Mouse (Mus musculus) embryo, embryonic 10 days (tissue): ENCODE data around the gene Inpp5d.
"Not testable (repeated sequence)": the region's sequence is repeated elsewhere in the genome, so short reads cannot be mapped to it uniquely, and the experiment has no call there.

Experiments used
- DNase-seq: peaks from one replicate; pipeline ENCODE4 v3.0.0-alpha.2; 2015; ENCODE audit warnings: low spot score

Inpp5d gene

GRCm38 (mm10) chr1:87658485-87658884, 38.4 kb downstream of the Inpp5d start:
- no peak for DNase-seq

GRCm38 (mm10) chr1:87658937-87659617, 39.0 kb downstream of the Inpp5d start:
- no peak for DNase-seq

GRCm38 (mm10) chr1:87659618-87659960, 39.5 kb downstream of the Inpp5d start:
- no peak for DNase-seq

DNA sequence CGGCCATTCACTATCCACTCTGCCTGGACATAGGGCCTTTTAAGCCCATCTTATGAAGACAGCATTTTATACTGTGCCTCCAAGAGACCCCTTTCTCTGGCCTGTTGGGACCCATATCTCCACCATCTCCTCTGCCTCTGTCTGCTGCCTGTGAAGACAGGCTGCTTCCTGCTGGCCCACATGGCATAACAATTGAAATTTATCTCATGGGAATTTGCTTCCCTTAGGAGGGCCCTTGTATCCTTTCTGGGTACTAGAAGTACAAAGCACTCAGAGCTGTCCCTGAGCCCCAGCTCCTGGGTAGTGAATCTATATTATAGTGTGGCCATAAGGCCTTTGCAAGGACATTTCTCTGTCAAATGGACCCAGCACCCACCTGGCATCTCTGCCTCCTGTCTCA, 40.6 kb downstream of the Inpp5d start:
- no peak for DNase-seq

- DNase-seq: no peak
Observed at GRCm38 (mm10) chr1:87663992-87664391, 43.9 kb downstream of the Inpp5d start.

GRCm38 (mm10) chr1:87667006-87667405, 46.9 kb downstream of the Inpp5d start:
- DNase-seq: no peak

GRCm38 (mm10) chr1:87668300-87668699, 48.2 kb downstream of the Inpp5d start:
- DNase-seq: no peak

- DNase-seq: no peak
Observed at GRCm38 (mm10) chr1:87671483-87671882, 51.4 kb downstream of the Inpp5d start.

GRCm38 (mm10) chr1:87673822-87674604, 53.9 kb downstream of the Inpp5d start:
- no peak for DNase-seq

GRCm38 (mm10) chr1:87676006-87676405, 55.9 kb downstream of the Inpp5d start:
- no peak for DNase-seq

DNA sequence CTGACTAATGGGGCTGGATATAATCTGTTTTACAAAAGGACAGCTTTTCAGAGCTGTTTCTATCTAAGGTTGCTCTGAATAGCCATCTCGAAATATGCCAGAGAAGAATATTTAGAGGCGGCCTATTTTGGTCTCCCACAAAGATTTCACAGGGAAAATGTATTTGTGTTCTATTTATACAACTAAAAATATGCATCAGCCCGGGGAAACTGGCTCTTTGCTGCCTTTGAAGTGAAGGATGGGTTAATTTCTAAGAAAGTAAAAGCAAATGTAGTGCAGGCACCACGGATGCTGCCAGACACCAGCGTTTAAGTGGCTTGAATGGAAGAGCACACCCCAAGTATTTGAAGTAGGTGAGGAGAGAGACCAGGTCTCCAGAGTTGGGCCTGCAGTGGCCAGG, 59.0 kb downstream of the Inpp5d start:
- DNase-seq: no peak

DNA sequence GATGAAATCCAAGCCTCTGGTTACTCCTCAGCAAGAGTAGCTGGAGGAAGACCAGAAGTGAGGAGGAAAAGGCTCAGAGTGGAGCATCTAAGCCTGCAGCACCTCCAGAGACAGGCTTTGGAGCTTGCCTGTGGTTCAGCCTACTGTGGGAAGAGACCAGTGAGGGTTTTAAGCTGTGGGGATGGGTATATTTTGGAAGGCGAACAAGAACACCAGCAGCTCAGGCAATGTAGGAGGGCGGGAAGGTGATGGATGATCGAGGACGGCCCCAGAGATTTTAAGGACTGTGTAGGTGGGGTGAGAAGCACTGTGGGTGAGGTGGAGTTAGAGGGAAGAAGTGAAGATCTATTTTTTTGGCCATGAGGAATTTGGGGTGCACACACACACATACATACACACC, 60.8 kb downstream of the Inpp5d start:
- DNase-seq: no peak

GRCm38 (mm10) chr1:87682473-87682872, 62.4 kb downstream of the Inpp5d start:
- DNase-seq: not testable (repeated sequence)

DNA sequence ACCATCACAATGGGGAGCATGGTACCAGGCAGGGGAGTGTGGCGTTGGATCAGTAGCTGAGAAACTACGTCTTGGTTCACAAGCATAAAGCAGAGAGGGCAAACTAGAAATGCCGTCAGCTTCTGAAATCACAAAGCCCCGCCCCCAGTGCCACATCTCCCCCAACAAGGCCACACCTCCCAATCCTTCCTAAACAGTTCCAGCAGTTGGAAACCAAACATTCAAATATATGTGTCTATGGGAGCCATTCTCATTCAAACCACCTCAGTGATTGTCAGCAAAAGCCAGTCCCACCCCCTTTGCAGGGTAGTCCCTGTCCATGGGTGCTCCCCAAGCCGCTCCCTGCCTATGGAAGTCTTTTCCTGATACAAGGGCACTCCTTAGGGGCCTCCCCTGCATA, 64.0 kb downstream of the Inpp5d start:
- no peak for DNase-seq

DNA sequence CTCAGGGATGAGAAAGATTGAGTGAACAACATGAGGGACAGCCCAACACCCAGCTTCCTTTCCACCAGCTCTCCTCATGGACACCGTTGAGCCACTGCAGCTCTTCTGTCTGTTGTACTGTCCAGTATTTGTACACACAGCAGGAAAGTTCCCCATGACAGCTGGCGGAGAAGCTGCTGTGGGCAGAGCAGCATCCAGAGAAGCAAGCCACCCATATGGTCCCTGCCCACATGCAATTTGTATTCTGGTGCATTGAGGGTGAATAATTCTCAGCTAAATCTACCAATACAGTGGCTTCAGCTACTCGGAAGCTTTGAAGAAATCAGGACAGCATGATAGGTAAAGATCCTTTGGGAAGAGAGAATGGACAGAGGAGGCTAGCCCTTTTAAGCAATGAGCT, 64.7 kb downstream of the Inpp5d start:
- DNase-seq: no peak

- no peak for DNase-seq
Observed at GRCm38 (mm10) chr1:87686351-87686750, 66.2 kb downstream of the Inpp5d start.

- DNase-seq: no peak
Observed at GRCm38 (mm10) chr1:87687009-87687408, 66.9 kb downstream of the Inpp5d start.

GRCm38 (mm10) chr1:87689661-87690341, 69.7 kb downstream of the Inpp5d start:
- DNase-seq: no peak

GRCm38 (mm10) chr1:87696358-87696757, 76.2 kb downstream of the Inpp5d start:
- no peak for DNase-seq

- DNase-seq: no peak
Observed at GRCm38 (mm10) chr1:87698010-87698409, 77.9 kb downstream of the Inpp5d start.

DNA sequence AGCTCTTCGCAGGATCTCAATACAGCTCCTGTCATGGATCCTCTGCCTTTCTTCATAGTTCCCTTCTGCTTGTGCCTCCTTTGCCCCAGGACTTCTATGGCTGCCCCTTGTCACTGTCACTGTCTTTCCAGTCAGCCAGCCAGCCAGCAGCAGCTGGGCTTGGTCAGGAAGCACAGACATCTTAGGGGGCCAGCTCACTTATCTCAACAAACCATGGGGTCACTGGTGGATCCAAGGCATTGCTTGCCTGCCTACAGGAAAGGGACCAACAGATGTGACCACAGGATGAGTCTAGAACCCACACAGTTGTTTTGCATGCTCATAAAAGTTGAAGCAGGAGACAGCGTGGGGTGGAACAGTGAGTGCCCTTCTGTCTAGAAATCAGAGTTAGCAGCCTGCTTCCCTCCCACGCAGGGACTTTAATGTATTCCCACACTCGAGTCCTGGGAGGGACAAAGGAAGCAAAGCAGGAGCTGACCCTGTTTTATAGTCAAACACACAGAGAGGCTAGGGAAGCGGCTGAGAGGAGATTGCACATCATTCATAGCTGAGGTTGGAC, 79.9 kb downstream of the Inpp5d start:
- DNase-seq: no peak

DNA sequence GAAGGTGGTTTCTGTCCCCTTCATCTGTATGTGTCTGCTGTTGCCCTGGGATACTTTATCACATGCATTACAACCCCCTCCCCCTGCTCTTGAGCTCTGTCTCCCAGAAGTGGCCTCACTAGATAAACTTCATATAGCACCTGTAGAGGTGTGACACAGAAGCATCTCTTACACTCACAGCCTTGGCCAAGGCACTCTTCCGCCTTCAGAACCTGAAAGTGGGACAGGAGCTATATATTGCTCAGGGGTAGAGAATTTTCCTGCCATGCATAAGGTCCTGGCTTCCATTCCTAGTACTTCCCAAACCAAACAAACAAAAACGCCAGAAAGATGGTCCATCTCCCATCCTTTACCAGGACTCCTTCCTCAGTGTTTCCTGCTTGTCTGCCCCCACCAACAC, 84.1 kb downstream of the Inpp5d start:
- no peak for DNase-seq

DNA sequence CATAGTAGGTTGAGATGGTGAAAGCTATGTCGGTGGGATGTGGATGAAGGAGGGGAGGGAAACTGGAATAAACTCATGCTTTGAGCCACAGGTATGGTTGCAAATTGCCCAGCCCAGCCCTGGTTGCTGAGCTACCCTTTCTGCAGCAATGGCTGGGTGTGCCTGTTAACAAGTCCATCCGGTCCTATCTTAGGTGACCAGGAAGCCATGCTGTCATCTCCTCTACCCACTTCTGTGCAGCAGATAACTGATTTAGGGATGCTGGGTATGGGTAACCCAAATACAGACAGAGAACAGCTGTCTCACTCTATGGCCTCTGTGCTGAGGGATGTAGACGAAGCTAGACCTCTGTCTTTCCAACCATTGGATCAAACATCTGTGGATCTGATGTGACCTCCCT, 86.2 kb downstream of the Inpp5d start:
- DNase-seq: no peak
